Mouse (Mus musculus) erythroblast, adult 5-6 weeks (primary cell): ENCODE measurements around the gene Nol6. TPM values are rescaled to one million over a fixed set of nuclear protein-coding genes. Genes with fewer than 3 reads are reported as not detected.

Experiments used
- ATAC-seq: replicated peaks from 2 replicates; pipeline ENCODE4 v1.8.0; 2016; ENCODE audit warnings: moderate number of reproducible peaks, mild to moderate bottlenecking, moderate TSS enrichment, inconsistent platforms; ENCODE audit not compliant: poor library complexity, low FRiP score, severe bottlenecking
- total RNA-seq, 2 experiments: library from RNA; stranded (forward) in 1 of 2; stranded (reverse) in 1 of 2; fragments of 150-400 nt in 1 of 2; fragments of 200-764, 138-1000 nt in 1 of 2; gene quantifications; 2 replicates each; pipeline versions ENCODE4 v1.2.3 to v1.2.4; 2015 to 2017; ENCODE audit warnings: low replicate concordance in 2 of 2

Gene Nol6
- total RNA-seq, 2 experiments from 2014 or later: 2.9 to 4.8 TPM

DNA sequence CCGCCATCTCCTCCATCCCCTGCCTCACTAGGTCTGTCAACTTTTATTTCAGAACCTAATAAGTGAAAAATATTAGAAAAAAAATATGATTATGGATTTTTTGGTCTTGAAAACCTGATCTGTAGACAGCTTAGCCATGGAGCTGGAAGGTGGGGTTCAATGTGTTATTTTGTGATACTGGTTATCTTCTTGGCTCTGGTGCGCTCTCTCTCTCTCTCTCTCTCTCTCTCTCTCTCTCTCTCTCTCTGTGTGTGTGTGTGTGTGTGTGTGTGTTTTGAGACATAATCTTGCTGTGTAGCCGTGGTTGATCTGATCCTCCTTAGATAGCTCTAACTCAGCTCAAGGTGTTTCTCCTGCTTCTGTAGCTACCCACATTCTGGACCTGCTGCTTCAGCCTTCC lies 5.6 kb upstream of the Nol6 start:
- peak; percentile 64 for ATAC-seq

DNA sequence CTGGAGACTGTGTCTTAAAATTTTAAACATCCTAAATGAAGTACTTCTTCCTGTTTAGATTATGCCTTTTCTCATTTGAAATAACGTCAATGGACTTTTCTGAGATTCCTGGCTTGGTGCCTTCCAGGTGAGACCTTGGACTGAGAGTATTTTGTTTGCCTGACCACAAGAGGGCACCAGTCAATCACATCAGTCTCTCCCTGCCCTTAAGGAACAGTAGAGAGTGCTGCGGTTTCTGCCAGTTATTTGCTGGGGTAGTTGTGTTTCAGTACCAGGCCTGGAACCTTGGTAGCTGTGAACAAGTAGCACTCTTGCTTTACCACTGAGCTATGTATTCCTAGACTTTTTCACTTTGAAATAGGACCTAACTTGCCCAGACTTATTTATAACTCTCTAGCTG lies 5.2 kb upstream of the Nol6 start:
- ATAC-seq: peak; percentile 68

DNA sequence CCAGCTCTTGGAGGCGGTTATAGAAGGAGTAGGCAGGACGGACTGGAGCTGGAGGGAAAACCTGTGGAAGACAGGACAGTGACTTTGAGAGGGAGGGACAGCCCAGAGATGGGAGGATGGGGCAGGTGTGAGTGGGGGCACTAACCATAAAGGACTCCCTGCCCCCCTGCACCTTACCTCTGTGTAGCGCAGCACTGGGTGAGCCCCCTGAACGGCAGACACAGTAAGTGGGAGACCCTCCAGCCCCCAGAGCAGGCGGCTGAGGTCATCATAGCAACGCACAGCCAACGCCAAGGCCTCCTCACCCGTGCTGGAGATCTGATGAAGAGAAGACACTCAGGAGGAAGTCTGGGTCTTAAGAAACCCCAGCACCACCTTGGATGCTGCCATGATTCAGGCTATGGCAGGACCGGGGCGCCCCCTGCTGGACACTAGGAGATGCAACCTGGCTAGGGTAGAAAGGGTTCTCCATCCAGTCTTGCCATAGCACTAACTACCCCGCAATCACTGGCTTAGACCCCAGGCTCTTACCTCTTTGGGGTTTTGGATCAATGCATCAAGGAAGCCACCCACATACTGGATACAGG lies 5.5 kb downstream of the Nol6 start:
- peak; percentile 62 for ATAC-seq

DNA sequence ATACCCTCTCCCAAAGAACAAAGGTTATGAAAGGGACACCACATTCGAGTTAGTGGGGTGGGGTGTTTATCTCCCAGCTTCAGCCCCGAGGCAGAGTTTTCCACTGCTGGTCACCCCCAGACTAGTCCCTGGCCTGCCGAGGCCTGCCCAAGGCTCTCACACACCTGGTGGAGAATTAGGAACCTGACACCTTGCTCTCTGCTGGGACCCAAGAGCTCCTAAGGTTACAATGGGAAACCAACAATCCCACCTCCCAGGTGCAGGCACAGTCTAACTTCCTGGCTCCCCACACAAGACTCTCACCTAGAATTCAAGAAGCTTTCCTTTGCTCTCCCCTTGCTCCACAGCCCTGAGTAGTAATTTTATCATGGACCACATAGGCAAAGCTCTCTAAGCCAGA lies 7.4 kb downstream of the Nol6 start:
- ATAC-seq: no peak

DNA sequence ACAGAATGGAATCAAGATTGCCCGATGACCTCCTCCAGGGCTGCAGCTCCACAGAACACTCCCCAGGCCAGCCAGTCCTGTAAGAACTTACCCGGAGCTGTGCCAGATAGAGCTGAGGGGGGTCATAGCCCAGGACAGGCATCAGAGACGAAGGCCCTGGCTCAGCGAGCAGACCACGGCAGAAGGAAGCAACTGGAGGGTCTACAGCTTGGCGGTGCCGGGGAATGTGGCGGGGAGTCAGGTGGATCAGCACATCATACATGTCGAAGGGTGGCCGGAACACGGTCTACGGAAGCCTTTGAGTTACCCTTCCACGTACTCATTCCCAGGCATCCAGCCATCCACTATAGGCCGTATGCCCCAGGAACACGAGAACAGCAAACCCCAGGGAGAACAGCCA lies 8.5 kb downstream of the Nol6 start:
- ATAC-seq: no peak

DNA sequence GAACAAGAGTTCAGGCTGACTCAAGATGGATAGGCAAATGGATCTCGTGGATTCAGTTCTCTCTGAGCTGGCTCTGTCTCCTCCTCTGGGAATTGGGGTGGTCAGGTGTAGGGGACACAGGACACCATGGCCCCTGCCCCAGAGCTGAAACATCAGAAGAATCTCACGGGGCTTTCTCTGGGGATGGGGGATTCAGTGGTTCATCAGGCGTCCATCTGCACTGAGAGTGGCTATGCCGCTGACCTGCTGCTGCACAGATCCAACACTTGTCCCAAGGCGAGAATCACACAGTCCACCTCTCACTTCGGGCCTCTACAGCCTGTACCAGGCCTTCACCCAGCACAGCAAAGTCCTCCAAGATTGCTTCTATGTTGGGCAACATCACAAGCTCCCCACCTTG lies 9.2 kb downstream of the Nol6 start:
- ATAC-seq: no peak

DNA sequence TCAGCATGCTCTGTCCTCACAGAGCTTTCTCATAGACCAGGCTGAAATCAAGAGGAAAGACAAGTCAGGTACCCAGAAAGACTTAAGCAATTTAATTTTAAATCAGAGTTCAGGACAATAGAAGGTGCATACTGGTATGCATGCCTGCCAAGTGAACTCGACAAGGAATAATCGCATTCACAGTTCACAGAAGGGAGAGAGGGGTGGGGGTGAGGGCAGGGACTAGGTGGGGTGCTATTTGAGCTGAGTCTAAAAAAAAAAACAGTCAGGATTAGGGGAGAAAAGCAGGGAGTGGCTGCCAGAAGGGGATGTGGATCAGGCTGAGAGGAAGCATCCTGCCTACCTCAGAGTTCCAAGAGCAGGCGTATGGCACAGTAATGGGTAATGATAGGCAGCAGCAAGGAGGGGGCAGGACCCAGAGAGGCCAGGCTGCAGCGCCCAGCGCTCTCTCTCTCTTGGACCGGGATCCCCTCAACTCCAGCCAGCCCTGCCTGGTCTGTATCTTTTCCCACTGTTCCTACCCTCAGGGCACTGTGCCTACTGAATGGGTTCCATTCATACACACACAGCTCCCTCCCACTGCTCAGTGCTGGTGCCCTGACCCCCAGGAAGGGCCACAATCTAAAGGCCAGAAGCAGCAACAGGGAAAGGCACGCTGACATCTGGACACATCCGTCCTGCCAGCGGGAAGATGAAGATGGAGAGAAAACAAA lies 9.7 kb downstream of the Nol6 start:
- no peak for ATAC-seq

DNA sequence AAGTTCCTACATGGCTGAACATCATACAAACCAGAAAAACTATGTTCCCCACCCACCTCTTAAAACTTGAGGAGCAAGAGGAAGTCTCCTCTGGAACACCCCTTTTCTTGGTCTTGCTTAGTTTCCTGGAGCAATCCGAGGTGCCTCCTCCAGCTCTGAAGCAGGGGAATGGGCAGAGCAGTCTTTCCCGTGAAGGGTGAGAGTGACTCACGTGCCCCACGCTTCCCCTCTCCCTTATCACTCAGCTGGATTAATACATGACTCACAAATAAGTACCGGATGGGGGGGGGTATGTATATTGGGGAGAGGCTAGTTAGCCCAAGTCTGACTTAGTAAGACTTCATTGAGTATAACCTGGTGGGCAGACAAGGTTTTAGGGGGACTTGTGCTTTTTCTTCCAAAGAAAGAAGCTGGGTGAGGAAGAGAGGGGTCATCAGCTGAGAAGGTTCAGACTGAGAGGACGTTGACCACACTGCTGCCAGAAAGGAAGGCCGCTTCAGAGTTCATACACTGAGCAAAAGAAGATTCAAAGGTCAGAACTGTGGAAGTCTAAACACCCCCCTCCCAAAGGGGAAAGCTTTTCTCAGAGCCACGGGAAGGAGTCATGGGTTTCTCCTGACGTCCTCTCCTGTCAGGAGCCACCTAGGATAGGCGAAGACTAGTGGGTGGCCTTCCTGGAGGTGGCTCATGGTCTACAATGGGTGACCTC lies 15.4 kb downstream of the Nol6 start:
- no peak for ATAC-seq

DNA sequence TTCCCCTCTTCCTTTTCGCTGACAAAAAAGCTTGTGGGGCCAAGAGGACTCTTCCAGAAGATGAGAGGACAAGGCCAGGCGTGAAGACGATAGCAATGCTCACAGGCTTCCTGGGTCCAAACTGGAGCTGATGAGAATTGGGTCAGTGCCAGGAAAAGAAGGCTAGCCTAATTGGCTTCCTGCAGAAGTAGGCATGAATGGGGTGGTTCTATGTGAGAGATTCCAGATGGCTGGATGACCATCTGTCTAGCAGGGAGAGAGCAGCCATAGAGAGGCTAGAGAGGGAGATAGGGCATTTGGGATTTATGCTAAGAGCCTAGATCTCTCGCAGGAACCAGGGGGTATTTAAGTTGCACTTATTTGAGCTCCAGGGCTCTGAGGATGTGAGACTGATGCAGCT lies 16.8 kb downstream of the Nol6 start:
- no peak for ATAC-seq

DNA sequence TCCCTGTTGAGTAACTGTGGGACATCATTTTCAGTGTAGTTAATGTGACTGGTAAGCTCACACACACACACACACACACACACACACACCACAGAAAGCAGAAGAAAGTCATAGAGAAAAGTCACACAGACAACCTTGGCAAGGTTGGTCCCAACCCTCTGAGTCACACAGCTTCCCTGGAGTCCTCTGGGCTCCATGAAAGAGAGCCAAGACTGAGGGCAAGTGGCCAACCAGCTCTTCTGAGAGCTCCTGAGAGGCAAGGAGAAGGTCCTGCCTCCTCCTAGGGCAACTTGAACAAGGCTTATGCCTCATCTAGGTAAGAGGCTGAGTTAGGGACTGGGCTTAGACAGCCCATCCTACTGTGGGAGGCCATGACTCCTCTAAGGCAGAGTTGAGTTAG lies 21.4 kb downstream of the Nol6 start:
- no peak for ATAC-seq

DNA sequence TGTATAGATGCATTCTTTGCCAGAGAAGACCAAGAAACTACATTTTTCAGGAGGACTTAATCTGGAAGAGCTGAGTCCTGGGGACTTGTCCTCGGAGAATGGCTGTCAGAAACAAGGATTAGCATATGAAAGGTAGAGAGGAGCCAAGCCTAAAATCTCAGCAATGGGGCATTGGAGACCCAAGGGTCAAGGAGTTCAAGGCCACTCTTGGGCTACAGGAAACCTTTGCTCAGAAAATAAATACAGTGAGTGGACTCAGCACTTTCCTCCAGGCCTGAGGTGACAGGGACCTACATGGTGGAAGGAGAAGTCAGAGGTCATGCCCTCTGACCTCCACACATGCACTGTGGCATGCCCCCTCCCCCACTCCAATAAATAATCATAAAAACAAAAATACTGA lies 23.3 kb downstream of the Nol6 start:
- no peak for ATAC-seq

DNA sequence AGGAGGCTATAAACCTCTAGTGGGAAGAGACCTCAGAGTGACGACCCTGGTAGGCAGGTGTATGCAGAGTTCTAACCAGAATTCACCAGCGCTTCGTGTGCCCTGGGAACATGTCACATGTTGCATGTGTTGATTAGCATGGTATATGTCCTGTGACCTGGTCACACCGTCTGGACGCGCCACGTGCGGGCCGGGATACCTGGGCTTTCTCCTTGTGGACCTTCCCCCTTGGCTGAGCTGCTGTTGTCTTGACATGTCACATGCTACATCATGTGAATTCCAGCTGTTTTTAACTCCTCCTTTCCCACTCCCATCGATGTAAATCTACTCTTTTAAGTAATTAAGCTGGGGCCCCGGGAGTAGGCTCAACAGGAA lies 25.7 kb downstream of the Nol6 start:
- no peak for ATAC-seq

DNA sequence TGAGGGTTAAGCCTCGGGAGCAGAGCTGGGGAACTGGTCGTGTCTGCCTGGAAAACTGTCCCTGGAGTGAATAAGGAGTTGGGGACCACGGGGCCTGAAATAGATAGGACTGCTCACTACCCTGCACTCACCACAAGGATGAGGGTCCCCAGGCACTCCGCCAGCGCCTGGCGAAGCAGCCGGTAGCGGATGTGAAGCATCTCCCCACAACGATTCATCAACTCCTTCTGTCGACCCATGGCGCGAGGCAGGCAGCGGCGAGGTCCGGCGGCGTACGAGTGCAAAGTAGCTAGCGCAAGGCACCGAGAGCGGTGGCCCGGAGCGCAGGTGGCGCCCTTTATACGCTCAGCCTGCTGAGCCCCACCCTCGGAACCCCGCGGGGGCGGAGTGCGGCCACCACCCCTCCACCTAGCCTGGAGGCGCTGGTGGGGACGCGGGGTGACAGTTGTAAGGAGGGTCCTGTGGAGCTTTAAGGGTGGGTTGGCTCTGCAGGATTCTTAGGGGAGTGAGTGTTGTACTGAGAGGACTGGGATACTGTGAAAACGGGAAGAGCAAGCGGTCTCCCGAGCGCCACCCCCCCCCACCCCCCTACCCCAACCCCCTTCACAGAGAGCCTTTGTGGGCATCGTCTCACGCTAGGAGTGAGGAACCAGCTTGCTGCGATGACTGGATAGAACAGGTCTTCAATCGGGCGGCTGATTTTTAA lies 26.2 kb downstream of the Nol6 start, which contains the start of gene Aqp3:
Gene Aqp3 (minus strand): TSS at position 313 of the 706 bp plus-strand sequence.
- ATAC-seq: no peak

DNA sequence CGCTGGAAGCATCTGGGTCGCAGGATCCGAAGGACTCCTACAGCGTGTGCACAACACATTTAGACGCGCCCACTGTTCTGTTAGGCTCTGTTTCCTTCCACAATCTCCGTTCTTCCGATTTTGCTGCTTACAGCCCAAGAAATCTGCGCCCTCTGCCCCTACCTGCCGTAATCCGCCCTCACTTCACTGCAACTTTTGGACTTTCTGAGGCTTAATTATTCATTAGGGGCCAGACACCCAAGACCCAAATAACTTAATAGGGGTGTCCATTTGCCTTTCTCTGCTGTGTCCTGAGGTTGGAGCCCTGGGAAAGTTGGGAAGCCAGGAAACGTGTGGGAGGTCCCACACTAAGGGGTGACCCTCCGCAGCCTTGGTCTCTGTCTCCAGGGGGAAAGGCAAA lies 26.9 kb downstream of the Nol6 start:
- ATAC-seq: no peak

DNA sequence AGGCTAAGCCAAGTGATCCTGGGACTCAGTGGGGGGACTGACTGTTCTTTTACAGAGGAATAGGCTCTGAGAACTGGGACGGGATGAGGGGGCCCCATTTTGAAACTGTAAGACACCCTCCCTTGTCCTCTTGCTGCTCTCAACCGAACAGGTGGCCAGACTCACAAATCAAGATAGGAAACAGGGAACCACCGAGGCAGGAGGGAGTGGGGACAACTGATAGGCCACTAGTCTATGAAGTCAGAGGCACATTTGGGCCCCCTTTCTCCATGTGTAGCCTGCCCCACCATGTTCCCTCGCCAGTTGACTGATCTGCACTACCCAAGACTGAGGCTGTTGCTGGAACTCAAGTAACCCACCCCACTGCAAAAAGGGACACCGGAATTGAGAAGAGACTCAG lies 27.5 kb downstream of the Nol6 start:
- no peak for ATAC-seq

DNA sequence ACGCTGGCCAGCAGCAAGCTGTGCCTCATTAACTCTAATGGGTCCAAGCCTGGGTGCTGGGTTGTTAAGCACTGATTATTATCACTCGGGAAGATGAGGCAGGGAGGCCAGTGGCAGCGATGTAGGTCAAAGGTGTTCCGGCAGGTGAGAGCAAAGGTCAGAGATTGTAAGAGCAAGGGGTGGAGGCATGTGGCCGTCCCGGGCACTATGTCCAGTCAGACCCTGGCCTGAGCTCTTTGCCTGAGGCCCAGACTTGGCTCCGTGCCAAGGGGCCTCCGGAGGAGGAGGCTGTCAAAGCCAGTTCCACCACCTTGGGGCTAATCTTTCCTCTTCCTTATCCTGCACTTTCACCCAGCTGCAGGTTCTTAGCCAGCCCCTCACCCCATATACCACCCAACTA lies 28.1 kb downstream of the Nol6 start:
- ATAC-seq: no peak

DNA sequence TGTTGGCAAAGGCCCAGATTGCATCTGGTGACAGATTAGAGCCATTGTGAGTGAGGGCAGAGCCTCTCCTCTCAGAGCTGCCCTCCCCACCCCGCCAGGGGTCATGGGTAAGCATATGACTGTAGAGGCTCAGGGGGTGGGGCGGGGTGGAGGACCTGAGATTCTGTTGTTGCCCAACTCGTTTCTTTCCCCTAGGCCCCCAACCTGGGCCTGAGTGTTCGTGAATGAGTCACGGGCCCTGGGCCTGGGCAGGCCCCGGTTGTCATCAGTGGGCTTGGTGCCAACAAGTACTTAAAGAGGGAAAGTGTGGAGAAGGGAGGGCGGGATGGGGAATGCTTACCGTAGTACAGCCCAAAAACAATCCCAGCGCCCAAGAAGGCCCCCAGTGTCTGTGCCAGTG lies 29.9 kb downstream of the Nol6 start:
- no peak for ATAC-seq

DNA sequence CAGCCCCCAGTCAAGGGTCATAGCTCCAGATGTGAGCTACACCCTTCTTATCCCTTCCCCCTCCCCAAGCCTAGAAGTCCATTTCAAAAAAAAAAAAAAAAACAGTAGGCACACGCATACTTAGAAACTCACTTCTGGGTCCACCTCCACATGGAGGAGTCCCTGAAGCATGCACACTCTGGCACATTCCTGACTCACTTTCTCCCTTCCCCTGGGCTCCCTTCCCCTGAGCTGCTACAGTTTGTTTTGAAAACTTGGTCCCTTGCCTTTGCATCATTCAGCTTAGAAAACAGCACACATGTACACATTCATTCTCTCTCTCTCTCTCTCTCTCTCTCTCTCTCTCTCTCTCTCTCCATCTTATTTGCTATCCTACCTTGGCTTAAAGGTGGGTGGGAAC lies 31.3 kb downstream of the Nol6 start:
- no peak for ATAC-seq

DNA sequence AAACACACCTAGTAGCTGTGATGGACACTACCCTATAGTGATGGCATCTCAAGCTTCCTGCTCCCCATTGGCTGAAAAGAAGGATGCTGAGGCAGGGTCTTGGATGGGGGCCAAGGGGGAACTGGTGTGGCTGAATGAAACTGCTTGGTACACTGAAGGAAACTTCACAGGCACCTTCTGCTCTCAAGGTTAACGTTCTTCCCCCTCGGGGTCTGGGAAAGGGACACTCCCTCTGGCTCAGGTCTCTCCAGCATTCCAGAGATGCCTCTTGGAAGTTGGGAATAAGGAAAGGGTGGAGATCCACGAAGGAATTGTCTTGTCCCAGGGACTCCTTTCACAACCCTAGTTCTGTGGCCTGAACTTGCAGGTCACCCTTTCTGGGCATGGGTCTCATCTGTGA lies 32.9 kb downstream of the Nol6 start:
- ATAC-seq: no peak

DNA sequence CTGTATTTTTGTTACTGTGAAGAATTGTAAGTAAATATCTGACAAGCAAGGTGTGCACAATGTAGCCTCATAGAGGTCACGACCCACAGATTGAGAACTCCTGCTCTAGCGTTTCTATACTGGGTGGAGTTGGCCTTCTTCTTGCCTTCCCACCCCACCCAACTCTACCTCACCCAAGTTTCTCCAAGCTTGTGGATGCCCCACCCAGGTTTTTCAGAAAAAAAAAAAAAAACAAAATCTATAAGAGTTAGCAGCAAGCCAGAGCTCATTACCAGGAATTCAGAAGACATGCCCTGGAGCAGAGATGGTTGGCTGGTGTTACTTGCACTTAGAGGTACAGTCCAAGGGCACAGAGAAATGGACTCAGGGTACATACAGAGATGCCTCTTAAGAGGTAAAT lies 34.5 kb downstream of the Nol6 start:
- ATAC-seq: peak; percentile 38; the same call in 1 of the 2 replicates

DNA sequence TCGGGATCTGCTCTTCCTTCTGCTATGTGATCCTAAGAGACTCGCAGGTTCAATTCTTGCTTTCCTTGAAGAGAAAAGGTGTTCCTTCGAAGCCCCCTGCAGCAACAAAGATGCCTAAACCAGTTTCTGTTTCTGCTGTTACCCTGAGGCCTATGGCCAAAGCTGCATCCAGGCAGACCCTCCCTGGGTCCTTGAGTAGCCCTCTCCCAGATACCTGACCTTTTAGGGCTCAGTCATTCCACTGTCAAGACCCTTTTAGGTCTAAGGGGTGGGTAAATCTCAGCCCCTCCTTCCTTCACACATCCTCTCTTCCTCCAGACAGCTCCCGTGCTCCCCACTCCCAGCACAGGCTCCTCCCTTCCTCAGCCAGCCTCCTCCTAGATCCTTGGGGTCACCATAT lies 35.1 kb downstream of the Nol6 start:
- ATAC-seq: no peak
